Mouse (Mus musculus) CH12.LX (cell line): ENCODE measurements around the gene Hibch. TPM values are rescaled to one million over a fixed set of nuclear protein-coding genes. Genes with fewer than 3 reads are reported as not detected.

ENCODE experiments used
- DNase-seq: peaks from one replicate; pipeline ENCODE4 v3.0.0-alpha.2; 2013; ENCODE audit errors: extremely low read depth
- H3K27ac ChIP-seq: 2 replicates; pipeline ENCODE4 v1.5.1; 2012; ENCODE audit warnings: low read depth, mild to moderate bottlenecking, control low read depth, moderate library complexity; ENCODE audit not compliant: insufficient read depth
- H3K27me3 ChIP-seq: replicated peaks from 2 replicates; pipeline ENCODE3; 2012; ENCODE audit warnings: inconsistent platforms
- H3K36me3 ChIP-seq, 2 experiments: replicated peaks in 1 of 2; 2 replicates each; pipeline versions ENCODE3 to v1.6.1; 2012; ENCODE audit warnings: inconsistent platforms in 1 of 2, low read length in 1 of 2, mild to moderate bottlenecking in 1 of 2, mixed read lengths in 1 of 2, moderate library complexity in 1 of 2; ENCODE audit not compliant: control insufficient read depth in 1 of 2, insufficient read depth in 1 of 2
- H3K4me1 ChIP-seq, 2 experiments: 2 replicates each; pipeline ENCODE4 v1.6.1; 2012; ENCODE audit warnings: inconsistent platforms in 1 of 2, moderate library complexity in 1 of 2; ENCODE audit not compliant: insufficient read depth in 2 of 2, control insufficient read depth in 1 of 2
- H3K4me2 ChIP-seq: 2 replicates; pipeline ENCODE4 v1.6.1; 2012; ENCODE audit warnings: low read depth, mild to moderate bottlenecking, control low read depth; ENCODE audit not compliant: poor library complexity, insufficient read depth, severe bottlenecking
- H3K4me3 ChIP-seq, 3 experiments: fragments of 150-350 bp in 1 of 3; sonication (generic) in 1 of 3; replicated peaks in 1 of 3; 2 replicates each; pipeline versions ENCODE3 to v1.5.1; 2011 to 2012; ENCODE audit warnings: low read depth in 2 of 3, low read length in 2 of 3, mild to moderate bottlenecking in 2 of 3, moderate library complexity in 2 of 3, control low read depth in 1 of 3, improper control_type of control experiment in 1 of 3, inconsistent platforms in 1 of 3, mixed read lengths in 1 of 3; ENCODE audit not compliant: poor library complexity in 1 of 3
- H3K79me2 ChIP-seq: replicated peaks from 2 replicates; pipeline ENCODE4 v1.6.1; 2012; ENCODE audit warnings: mild to moderate bottlenecking, moderate library complexity; ENCODE audit not compliant: control insufficient read depth, poor library complexity, insufficient read depth, severe bottlenecking; ENCODE audit errors: extremely low read depth
- H3K9ac ChIP-seq: 2 replicates; pipeline ENCODE4 v1.6.1; 2012; ENCODE audit warnings: low read depth, mild to moderate bottlenecking, control low read depth, moderate library complexity; ENCODE audit not compliant: insufficient read depth
- H3K9me3 ChIP-seq: replicated peaks from 2 replicates; pipeline ENCODE3; 2012; ENCODE audit warnings: low read length, inconsistent platforms, mixed read lengths
- CHD1 ChIP-seq: IDR thresholded peaks from 2 replicates; pipeline ENCODE4 v1.6.1; 2012; ENCODE audit warnings: low read depth, low read length, improper control_type of control experiment, inconsistent platforms
- CHD2 ChIP-seq: IDR thresholded peaks from 2 replicates; pipeline ENCODE4 v1.6.1; 2011; ENCODE audit warnings: low read length, improper control_type of control experiment
- CTCF ChIP-seq, 2 experiments: IDR thresholded peaks in 1 of 2; conservative IDR thresholded peaks in 1 of 2; 2 replicates each; pipeline ENCODE4 v1.5.1; 2011 to 2012; ENCODE audit warnings: low read depth in 2 of 2, low read length in 2 of 2, improper control_type of control experiment in 1 of 2, inconsistent platforms in 1 of 2, mild to moderate bottlenecking in 1 of 2, moderate library complexity in 1 of 2
- E2F4 ChIP-seq: IDR thresholded peaks from 2 replicates; pipeline ENCODE4 v1.6.1; 2011; ENCODE audit warnings: low read depth, low read length, improper control_type of control experiment; ENCODE audit not compliant: insufficient replicate concordance
- ELF1 ChIP-seq: IDR thresholded peaks from 2 replicates; pipeline ENCODE4 v1.6.1; 2014; ENCODE audit warnings: low read depth, mild to moderate bottlenecking, inconsistent platforms, low read length, improper control_type of control experiment
- EP300 ChIP-seq: IDR thresholded peaks from 2 replicates; pipeline ENCODE4 v1.6.1; 2011; ENCODE audit warnings: low read length, improper control_type of control experiment
- GABPA ChIP-seq: IDR thresholded peaks from 2 replicates; pipeline ENCODE4 v1.6.1; 2012; ENCODE audit warnings: low read depth, low read length, improper control_type of control experiment, inconsistent platforms; ENCODE audit not compliant: insufficient replicate concordance
- IRF4 ChIP-seq: IDR thresholded peaks from 2 replicates; pipeline ENCODE4 v1.6.1; 2014; ENCODE audit warnings: low read depth, mild to moderate bottlenecking, inconsistent platforms, low read length, improper control_type of control experiment
- JUN ChIP-seq: IDR thresholded peaks from 2 replicates; pipeline ENCODE4 v1.6.1; 2011; ENCODE audit warnings: low read depth, mild to moderate bottlenecking, low read length, improper control_type of control experiment, moderate library complexity; ENCODE audit not compliant: insufficient read depth
- JUND ChIP-seq: conservative IDR thresholded peaks from 2 replicates; pipeline ENCODE4 v1.6.1; 2011; ENCODE audit warnings: low read depth, low read length, improper control_type of control experiment
- KAT2A ChIP-seq: IDR thresholded peaks from 2 replicates; pipeline ENCODE4 v1.6.1; 2012; ENCODE audit warnings: low read length, improper control_type of control experiment, inconsistent platforms; ENCODE audit not compliant: insufficient replicate concordance
- MAX ChIP-seq: IDR thresholded peaks from 2 replicates; pipeline ENCODE4 v1.6.1; 2011; ENCODE audit warnings: low read length, improper control_type of control experiment
- MAZ ChIP-seq: IDR thresholded peaks from 2 replicates; pipeline ENCODE4 v1.6.1; 2012; ENCODE audit warnings: low read depth, mild to moderate bottlenecking, inconsistent platforms, low read length, improper control_type of control experiment, moderate library complexity
- MYC ChIP-seq: IDR thresholded peaks from 2 replicates; pipeline ENCODE4 v1.6.1; 2011; ENCODE audit warnings: low read depth, mild to moderate bottlenecking, improper control_type of control experiment, low read length
- NELFE ChIP-seq: IDR thresholded peaks from 2 replicates; pipeline ENCODE4 v1.6.1; 2011; ENCODE audit warnings: low read depth, low read length, improper control_type of control experiment
- NRF1 ChIP-seq: IDR thresholded peaks from 2 replicates; pipeline ENCODE4 v1.6.1; 2014; ENCODE audit warnings: low read depth, mild to moderate bottlenecking, inconsistent platforms, low read length, improper control_type of control experiment, moderate library complexity
- POLR2A ChIP-seq: IDR thresholded peaks from 2 replicates; pipeline ENCODE4 v1.6.1; 2011; ENCODE audit warnings: low read depth, mild to moderate bottlenecking, improper control_type of control experiment, low read length
- POLR2AphosphoS2 ChIP-seq: IDR thresholded peaks from 2 replicates; pipeline ENCODE4 v1.6.1; 2011; ENCODE audit warnings: low read depth, low read length, improper control_type of control experiment
- RAD21 ChIP-seq: IDR thresholded peaks from 2 replicates; pipeline ENCODE4 v1.6.1; 2011; ENCODE audit warnings: low read depth, mild to moderate bottlenecking, low read length, improper control_type of control experiment, moderate library complexity
- RCOR1 ChIP-seq: conservative IDR thresholded peaks from 2 replicates; pipeline ENCODE4 v1.6.1; 2012; ENCODE audit warnings: low read depth, mild to moderate bottlenecking, inconsistent platforms, low read length, improper control_type of control experiment
- SIN3A ChIP-seq: IDR thresholded peaks from 2 replicates; pipeline ENCODE4 v1.6.1; 2012; ENCODE audit warnings: low read length, improper control_type of control experiment, inconsistent platforms
- SMC3 ChIP-seq: IDR thresholded peaks from 2 replicates; pipeline ENCODE4 v1.6.1; 2011; ENCODE audit warnings: low read depth, low read length, improper control_type of control experiment
- TBP ChIP-seq: conservative IDR thresholded peaks from 2 replicates; pipeline ENCODE4 v1.6.1; 2011; ENCODE audit warnings: low read depth, low read length, improper control_type of control experiment
- UBTF ChIP-seq: IDR thresholded peaks from 2 replicates; pipeline ENCODE4 v1.6.1; 2012; ENCODE audit warnings: low read depth, mild to moderate bottlenecking, inconsistent platforms, low read length, improper control_type of control experiment, moderate library complexity
- USF1 ChIP-seq: IDR thresholded peaks from 2 replicates; pipeline ENCODE4 v1.6.1; 2014; ENCODE audit warnings: low read depth, mild to moderate bottlenecking, inconsistent platforms, low read length, improper control_type of control experiment
- USF2 ChIP-seq: conservative IDR thresholded peaks from 2 replicates; pipeline ENCODE4 v1.6.1; 2011; ENCODE audit warnings: low read depth, low read length, improper control_type of control experiment
- ZC3H11A ChIP-seq: IDR thresholded peaks from 2 replicates; pipeline ENCODE4 v1.6.1; 2012; ENCODE audit warnings: low read depth, mild to moderate bottlenecking, inconsistent platforms, low read length, improper control_type of control experiment
- ZKSCAN1 ChIP-seq: IDR thresholded peaks from 2 replicates; pipeline ENCODE4 v1.6.1; 2012; ENCODE audit warnings: low read depth, inconsistent platforms, low read length, improper control_type of control experiment, borderline replicate concordance
- ZNF384 ChIP-seq: IDR thresholded peaks from 2 replicates; pipeline ENCODE4 v1.6.1; 2012; ENCODE audit warnings: low read depth, low read length, improper control_type of control experiment, inconsistent platforms
- dilution Hi-C: fragments of 300-500 bp; cut with MboI; formaldehyde crosslinking; loops from 2 replicates; pipeline ENCODE4 v1.14.3; 2020; ENCODE audit warnings: low sequenced_read_pairs; ENCODE audit not compliant: extremely low pct_unique_long_range_greater_than_20kb, extremely low pct_ligation_motif_present
- in situ Hi-C: fragments of 300-500 bp; cut with MboI; formaldehyde crosslinking; loops from 3 replicates; pipeline ENCODE4 v1.14.3; 2019; ENCODE audit warnings: low sequenced_read_pairs, low pct_ligation_motif_present, low pct_unique_long_range_greater_than_20kb, mixed read lengths
- polyA plus RNA-seq: library from polyadenylated mRNA; unstranded; fragments of >175 nt; gene quantifications from 2 replicates; pipeline ENCODE4 v1.2.1, GENCODE M21; 2012; ENCODE audit warnings: low read depth; ENCODE audit not compliant: insufficient read length
- total RNA-seq, 2 experiments: library from RNA; depleted of rRNA; stranded (reverse); fragments of 300-350 nt in 1 of 2; fragments of >200 nt in 1 of 2; gene quantifications; 2 replicates each; pipeline ENCODE4 v1.2.3; 2012 to 2014

The Hibch gene
- total and polyA plus RNA-seq, 3 experiments, result 17.1 to 32.3 (median 20.6) TPM

DNA sequence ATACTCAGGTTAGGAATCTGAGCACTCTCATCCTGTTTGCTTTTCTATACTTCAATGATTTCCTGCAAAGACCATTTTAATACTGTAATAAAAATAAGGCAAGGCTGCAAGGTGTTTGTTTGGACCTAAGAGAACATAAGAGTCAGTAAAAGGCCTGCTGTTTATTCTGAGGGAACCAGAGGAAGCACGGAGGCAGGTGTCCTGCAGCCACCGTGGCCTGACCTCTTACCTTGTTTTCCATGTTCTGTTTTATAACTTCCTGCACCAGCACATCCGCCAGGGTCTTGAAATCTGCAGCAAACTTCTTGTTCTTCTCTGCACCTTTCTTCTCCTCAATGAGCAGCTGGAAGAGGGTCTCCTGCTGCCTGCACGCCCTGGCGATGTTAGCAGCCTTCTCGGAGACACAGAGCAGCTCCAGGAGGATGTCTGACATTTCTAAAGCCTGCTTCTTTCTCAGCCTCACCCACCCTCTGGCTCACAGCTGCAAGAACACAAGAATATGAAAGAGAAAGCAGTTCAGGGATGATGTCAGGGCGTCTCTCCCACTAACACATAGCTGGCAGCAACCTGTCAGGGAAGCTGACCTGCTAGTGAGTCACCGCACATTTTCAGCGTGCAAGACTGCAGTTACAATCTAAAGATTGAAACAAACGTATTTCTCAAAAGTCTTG lies 45.5 kb upstream of the Hibch start (continued):
- no peak for TF ChIP-seq POLR2AphosphoS2
- no peak for TF ChIP-seq USF2
- TF ChIP-seq MAX, result peak; percentile 27; the same call in 1 of the 2 replicates
- peak; percentile 45; the same call in 1 of the 2 replicates for TF ChIP-seq NELFE
- TF ChIP-seq JUN, result peak; percentile 29; the same call in 1 of the 2 replicates
- no peak for TF ChIP-seq RAD21
- TF ChIP-seq IRF4, result peak; percentile 51; the same call in 1 of the 2 replicates
- no peak for TF ChIP-seq KAT2A
- TF ChIP-seq SMC3, result no peak
- peak; percentile 39; the same call in 1 of the 2 replicates for TF ChIP-seq JUND
- TF ChIP-seq ZKSCAN1, result no peak
- TF ChIP-seq ZNF384, result no peak

GRCm38 (mm10) chr1:52799772-52800171 lies 45.0 kb upstream of the Hibch start:
- peak overlapping the region; percentile 70 for H3K9ac ChIP-seq
- H3K4me2 ChIP-seq, result peak overlapping the region; percentile 92
- in situ Hi-C loops (no loop called here), dilution Hi-C loops (no loop called here)
- no peaks in the 10 kb centered on the region for H3K27me3 ChIP-seq
- H3K4me3 ChIP-seq, result peak overlapping the region in 2 of 3 experiments; percentile 20 to 29
- H3K9me3 ChIP-seq, result no peaks in the 10 kb centered on the region
- peaks cover under 1 to 9% of the 10 kb centered on the region in 2 experiments for H3K36me3 ChIP-seq
- TF ChIP-seq UBTF (no peak), ZC3H11A (no peak), MYC (no peak)
- TF ChIP-seq, all 38 proteins: peak for 0
- Histone ChIP-seq H3K79me2 (no peaks in the 10 kb centered on the region; the same call in 1 of the 2 replicates), H3K27ac (peak overlapping the region; percentile 70), H3K4me1 (peaks cover 15 to 83% of the 10 kb centered on the region in 2 experiments)
- no peak for DNase-seq

GRCm38 (mm10) chr1:52800340-52800740 lies 44.4 kb upstream of the Hibch start:
- Histone ChIP-seq H3K4me1 (peaks cover 17 to 79% of the 10 kb centered on the region in 2 experiments), H3K27me3 (no peaks in the 10 kb centered on the region), H3K4me3 (no peak overlapping the region), H3K4me2 (peak overlapping the region; percentile 92), H3K79me2 (no peaks in the 10 kb centered on the region; the same call in 1 of the 2 replicates), H3K27ac (peak overlapping the region; percentile 70; the same call in 1 of the 2 replicates), H3K9me3 (no peaks in the 10 kb centered on the region), H3K36me3 (peaks cover 0 to 7% of the 10 kb centered on the region in 2 experiments), H3K9ac (peak overlapping the region; percentile 70)
- dilution Hi-C loops (no loop called here), in situ Hi-C loops (no loop called here)
- DNase-seq, result peak; percentile 76
- no peak for TF ChIP-seq KAT2A
- 0 out of 2 replicates have a peak, but pooled peaks have one; percentile 31 for TF ChIP-seq TBP
- TF ChIP-seq ELF1, result peak; percentile 72
- TF ChIP-seq E2F4, result no peak
- no peak for TF ChIP-seq SMC3
- no peak for TF ChIP-seq ZC3H11A
- TF ChIP-seq USF1, result no peak
- TF ChIP-seq ZNF384, result peak; percentile 48
- TF ChIP-seq POLR2A, result peak; percentile 45
- no peak for TF ChIP-seq CTCF (conservative IDR thresholded peaks at IDR 0.05 in 1 of 2, IDR thresholded peaks at IDR 0.05 in 1 of 2; ENCODE audit: low read depth in 2 of 2, low read length in 2 of 2)
- no peak for TF ChIP-seq CHD2
- TF ChIP-seq NRF1, result no peak
- peak; percentile 53; the same call in 1 of the 2 replicates for TF ChIP-seq SIN3A
- no peak for TF ChIP-seq GABPA
- TF ChIP-seq EP300, result peak; percentile 65
- no peak for TF ChIP-seq JUND
- TF ChIP-seq MAZ, result peak; percentile 41; the same call in 1 of the 2 replicates
- 0 out of 2 replicates have a peak, but pooled peaks have one; percentile 24 for TF ChIP-seq NELFE
- TF ChIP-seq RCOR1, result no peak
- no peak for TF ChIP-seq CHD1
- 0 out of 2 replicates have a peak, but pooled peaks have one; percentile 16 for TF ChIP-seq MAX
